Mouse (Mus musculus): ENCODE measurements around the gene Galnt15. TPM values are rescaled to one million over a fixed set of nuclear protein-coding genes. Genes with fewer than 3 reads are reported as not detected.

Galnt15 gene
- polyA plus RNA-seq, 1 experiment from 2014 or later = not detected

GRCm38 (mm10) chr14:32091124-32091523 lies 62.3 kb downstream of the Galnt15 start:
- no peak for DNase-seq (ENCODE audit: low spot score)

GRCm38 (mm10) chr14:32091704-32092103 lies 62.9 kb downstream of the Galnt15 start:
- DNase-seq (ENCODE audit: low spot score) = no peak

More at GRCm38 (mm10) chr14:32091124-32091523, 62.3 kb downstream of the Galnt15 start:
- H3K4me2 ChIP-seq = no peak overlapping the region
- H3K27me3 ChIP-seq (replicated peaks; ENCODE audit: control insufficient read depth, insufficient read depth, low read length) = no peaks in the 10 kb centered on the region
- no peak overlapping the region for H3K9ac ChIP-seq (ENCODE audit: low read depth, low read length)
- no peak overlapping the region for H3K27ac ChIP-seq (ENCODE audit: low read depth, low read length)
- 65% methylated on average over 4 of the region's 4 CpGs for WGBS
- H3K9me3 ChIP-seq (ENCODE audit: control insufficient read depth, low read length) = no peaks in the 10 kb centered on the region
- ATAC-seq (replicated peaks; ENCODE audit: low FRiP score) = no peak
- H3K4me3 ChIP-seq (ENCODE audit: low read depth, low read length) = no peak overlapping the region
- H3K36me3 ChIP-seq (ENCODE audit: control insufficient read depth, insufficient read depth, low read length) = peaks cover 18% of the 10 kb centered on the region; the same call in 1 of the 2 replicates
- peaks cover 10% of the 10 kb centered on the region for H3K4me1 ChIP-seq (replicated peaks; ENCODE audit: control insufficient read depth, insufficient read depth, low read length)

GRCm38 (mm10) chr14:32093018-32093417 lies 64.2 kb downstream of the Galnt15 start:
- no peak overlapping the region for H3K4me2 ChIP-seq
- WGBS = 71% methylated on average over 1 of the region's 1 CpGs
- no peak overlapping the region for H3K27ac ChIP-seq (ENCODE audit: low read depth, low read length)
- H3K4me3 ChIP-seq (ENCODE audit: low read depth, low read length) = no peak overlapping the region
- ATAC-seq (replicated peaks; ENCODE audit: low FRiP score) (no peak), DNase-seq (ENCODE audit: low spot score) (no peak)
- H3K27me3 ChIP-seq (replicated peaks; ENCODE audit: control insufficient read depth, insufficient read depth, low read length) = no peaks in the 10 kb centered on the region
- H3K9ac ChIP-seq (ENCODE audit: low read depth, low read length) = no peak overlapping the region
- no peaks in the 10 kb centered on the region for H3K9me3 ChIP-seq (ENCODE audit: control insufficient read depth, low read length)
- H3K4me1 ChIP-seq (replicated peaks; ENCODE audit: control insufficient read depth, insufficient read depth, low read length) = 0 out of 2 replicates have a peak, but pooled peaks cover 3% of the 10 kb centered on the region
- H3K36me3 ChIP-seq (ENCODE audit: control insufficient read depth, insufficient read depth, low read length) = peaks cover 31% of the 10 kb centered on the region

More at GRCm38 (mm10) chr14:32091704-32092103, 62.9 kb downstream of the Galnt15 start:
- peaks cover 7% of the 10 kb centered on the region for H3K4me1 ChIP-seq (replicated peaks; ENCODE audit: control insufficient read depth, insufficient read depth, low read length)
- H3K9ac ChIP-seq (ENCODE audit: low read depth, low read length) = no peak overlapping the region
- H3K4me2 ChIP-seq = no peak overlapping the region
- peaks cover 20% of the 10 kb centered on the region for H3K36me3 ChIP-seq (ENCODE audit: control insufficient read depth, insufficient read depth, low read length)
- no peaks in the 10 kb centered on the region for H3K27me3 ChIP-seq (replicated peaks; ENCODE audit: control insufficient read depth, insufficient read depth, low read length)
- H3K4me3 ChIP-seq (ENCODE audit: low read depth, low read length) = no peak overlapping the region
- no peaks in the 10 kb centered on the region for H3K9me3 ChIP-seq (ENCODE audit: control insufficient read depth, low read length)
- ATAC-seq (replicated peaks; ENCODE audit: low FRiP score) = no peak
- H3K27ac ChIP-seq (ENCODE audit: low read depth, low read length) = no peak overlapping the region
- 90% methylated on average over 4 of the region's 4 CpGs for WGBS

GRCm38 (mm10) chr14:32093500-32094117 lies 64.8 kb downstream of the Galnt15 start:
- H3K9ac ChIP-seq (ENCODE audit: low read depth, low read length) = no peak overlapping the region
- peaks cover 36% of the 10 kb centered on the region for H3K36me3 ChIP-seq (ENCODE audit: control insufficient read depth, insufficient read depth, low read length)
- 0 out of 2 replicates have a peak, but pooled peaks cover 3% of the 10 kb centered on the region for H3K4me1 ChIP-seq (replicated peaks; ENCODE audit: control insufficient read depth, insufficient read depth, low read length)
- H3K27me3 ChIP-seq (replicated peaks; ENCODE audit: control insufficient read depth, insufficient read depth, low read length) = no peaks in the 10 kb centered on the region
- ATAC-seq (replicated peaks; ENCODE audit: low FRiP score) (no peak), DNase-seq (ENCODE audit: low spot score) (no peak)
- H3K9me3 ChIP-seq (ENCODE audit: control insufficient read depth, low read length) = no peaks in the 10 kb centered on the region
- H3K27ac ChIP-seq (ENCODE audit: low read depth, low read length) = no peak overlapping the region
- 67% methylated on average over 11 of the region's 11 CpGs for WGBS
- H3K4me3 ChIP-seq (ENCODE audit: low read depth, low read length) = no peak overlapping the region
- H3K4me2 ChIP-seq = no peak overlapping the region

GRCm38 (mm10) chr14:32095646-32096045 lies 66.9 kb downstream of the Galnt15 start:
- ATAC-seq (replicated peaks; ENCODE audit: low FRiP score) (no peak), DNase-seq (ENCODE audit: low spot score) (no peak)
- Histone ChIP-seq H3K27ac (ENCODE audit: low read depth, low read length) (no peak overlapping the region), H3K9ac (ENCODE audit: low read depth, low read length) (no peak overlapping the region), H3K27me3 (replicated peaks; ENCODE audit: control insufficient read depth, insufficient read depth, low read length) (no peaks in the 10 kb centered on the region), H3K36me3 (ENCODE audit: control insufficient read depth, insufficient read depth, low read length) (peaks cover 54% of the 10 kb centered on the region), H3K9me3 (ENCODE audit: control insufficient read depth, low read length) (no peaks in the 10 kb centered on the region), H3K4me2 (no peak overlapping the region), H3K4me1 (replicated peaks; ENCODE audit: control insufficient read depth, insufficient read depth, low read length) (0 out of 2 replicates have a peak, but pooled peaks cover 3% of the 10 kb centered on the region), H3K4me3 (ENCODE audit: low read depth, low read length) (no peak overlapping the region)
- 88% methylated on average over 5 of the region's 5 CpGs for WGBS

GRCm38 (mm10) chr14:32096740-32097139 lies 68.0 kb downstream of the Galnt15 start:
- DNase-seq (ENCODE audit: low spot score) (no peak), ATAC-seq (replicated peaks; ENCODE audit: low FRiP score) (no peak)
- Histone ChIP-seq H3K36me3 (ENCODE audit: control insufficient read depth, insufficient read depth, low read length) (peaks cover 55% of the 10 kb centered on the region), H3K4me1 (replicated peaks; ENCODE audit: control insufficient read depth, insufficient read depth, low read length) (0 out of 2 replicates have a peak, but pooled peaks cover 3% of the 10 kb centered on the region), H3K27me3 (replicated peaks; ENCODE audit: control insufficient read depth, insufficient read depth, low read length) (no peaks in the 10 kb centered on the region), H3K27ac (ENCODE audit: low read depth, low read length) (no peak overlapping the region), H3K4me3 (ENCODE audit: low read depth, low read length) (no peak overlapping the region), H3K4me2 (no peak overlapping the region), H3K9ac (ENCODE audit: low read depth, low read length) (no peak overlapping the region), H3K9me3 (ENCODE audit: control insufficient read depth, low read length) (no peaks in the 10 kb centered on the region)
- WGBS = 89% methylated on average over 5 of the region's 5 CpGs

GRCm38 (mm10) chr14:32097691-32098090 lies 68.9 kb downstream of the Galnt15 start:
- H3K9me3 ChIP-seq (ENCODE audit: control insufficient read depth, low read length) = no peaks in the 10 kb centered on the region
- H3K4me2 ChIP-seq = no peak overlapping the region
- peaks cover 55% of the 10 kb centered on the region for H3K36me3 ChIP-seq (ENCODE audit: control insufficient read depth, insufficient read depth, low read length)
- 0 out of 2 replicates have a peak, but pooled peaks cover 3% of the 10 kb centered on the region for H3K4me1 ChIP-seq (replicated peaks; ENCODE audit: control insufficient read depth, insufficient read depth, low read length)
- H3K27ac ChIP-seq (ENCODE audit: low read depth, low read length) = no peak overlapping the region
- H3K27me3 ChIP-seq (replicated peaks; ENCODE audit: control insufficient read depth, insufficient read depth, low read length) = no peaks in the 10 kb centered on the region
- DNase-seq (ENCODE audit: low spot score) (no peak), ATAC-seq (replicated peaks; ENCODE audit: low FRiP score) (no peak)
- no peak overlapping the region for H3K4me3 ChIP-seq (ENCODE audit: low read depth, low read length)
- H3K9ac ChIP-seq (ENCODE audit: low read depth, low read length) = no peak overlapping the region
- WGBS = 91% methylated on average over 7 of the region's 7 CpGs

GRCm38 (mm10) chr14:32098951-32099350 lies 70.2 kb downstream of the Galnt15 start:
- Histone ChIP-seq H3K4me2 (no peak overlapping the region), H3K4me1 (replicated peaks; ENCODE audit: control insufficient read depth, insufficient read depth, low read length) (no peaks in the 10 kb centered on the region), H3K9ac (ENCODE audit: low read depth, low read length) (no peak overlapping the region), H3K27me3 (replicated peaks; ENCODE audit: control insufficient read depth, insufficient read depth, low read length) (no peaks in the 10 kb centered on the region), H3K9me3 (ENCODE audit: control insufficient read depth, low read length) (no peaks in the 10 kb centered on the region), H3K4me3 (ENCODE audit: low read depth, low read length) (no peak overlapping the region), H3K36me3 (ENCODE audit: control insufficient read depth, insufficient read depth, low read length) (peaks cover 51% of the 10 kb centered on the region), H3K27ac (ENCODE audit: low read depth, low read length) (no peak overlapping the region)
- DNase-seq (ENCODE audit: low spot score) = no peak
- 87% methylated on average over 3 of the region's 3 CpGs for WGBS
- no peak for ATAC-seq (replicated peaks; ENCODE audit: low FRiP score)

- Histone ChIP-seq H3K9ac (ENCODE audit: low read depth, low read length) (no peak overlapping the region), H3K36me3 (ENCODE audit: control insufficient read depth, insufficient read depth, low read length) (peaks cover 28% of the 10 kb centered on the region), H3K4me2 (no peak overlapping the region), H3K4me3 (ENCODE audit: low read depth, low read length) (no peak overlapping the region), H3K27ac (ENCODE audit: low read depth, low read length) (no peak overlapping the region), H3K4me1 (replicated peaks; ENCODE audit: control insufficient read depth, insufficient read depth, low read length) (0 out of 2 replicates have a peak, but pooled peaks cover 2% of the 10 kb centered on the region), H3K9me3 (ENCODE audit: control insufficient read depth, low read length) (no peaks in the 10 kb centered on the region), H3K27me3 (replicated peaks; ENCODE audit: control insufficient read depth, insufficient read depth, low read length) (no peaks in the 10 kb centered on the region)
- ATAC-seq (replicated peaks; ENCODE audit: low FRiP score) (no peak), DNase-seq (ENCODE audit: low spot score) (no peak)
- 78% methylated on average over 4 of the region's 4 CpGs for WGBS
Measured at GRCm38 (mm10) chr14:32103556-32103955, 74.8 kb downstream of the Galnt15 start.

Measured in liver, embryonic 11.5 days (tissue).